Mouse (Mus musculus) fat pad, adult 2 months (tissue): ENCODE results near the gene Ksr2.

Source experiments
- DNase-seq: peaks from one replicate; pipeline ENCODE4 v3.0.0-alpha.2; 2011; ENCODE audit warnings: low read depth, low spot score; ENCODE audit errors: extremely low read depth

Gene Ksr2

DNA sequence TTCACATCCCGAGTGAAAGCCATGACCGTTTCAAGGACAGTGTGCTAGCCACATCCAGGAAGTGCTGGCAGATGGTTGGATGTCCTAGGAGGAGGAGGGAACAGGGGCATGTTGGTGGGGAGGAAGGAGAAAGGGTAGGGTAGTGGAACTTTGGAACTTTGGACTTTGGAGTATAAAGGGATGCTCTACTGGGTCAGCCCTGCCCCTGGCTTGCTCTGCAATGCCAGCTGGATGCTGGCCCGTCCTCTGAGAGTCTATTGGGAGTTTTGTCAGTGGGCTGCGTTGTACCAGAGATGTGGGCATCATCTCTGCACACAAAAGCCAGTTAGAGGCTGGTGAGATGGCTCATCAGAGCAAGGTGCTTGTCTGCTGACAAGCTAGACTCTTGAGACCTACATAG is 107.4 kb downstream of the Ksr2 start:
- DNase-seq: no peak

DNA sequence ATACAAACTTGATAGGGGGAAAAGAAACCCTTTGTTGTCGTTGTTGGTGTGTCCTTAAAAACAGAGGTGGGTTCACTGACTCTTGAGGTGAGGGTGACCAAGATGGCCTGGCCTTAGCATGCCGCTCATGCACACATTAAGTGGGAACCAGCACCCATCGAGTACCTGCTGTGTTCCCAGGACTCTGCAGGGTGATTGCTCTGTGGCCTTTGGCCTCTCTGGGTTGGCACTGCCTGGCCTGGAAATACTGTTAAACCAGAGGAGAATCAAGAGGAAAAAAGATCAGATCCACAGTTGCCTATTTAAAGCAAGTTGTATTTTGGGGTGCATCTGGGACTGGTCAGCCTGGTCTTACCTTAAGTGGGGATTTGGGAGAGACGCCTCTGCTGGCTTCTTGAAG is 107.9 kb downstream of the Ksr2 start:
- DNase-seq: no peak

DNA sequence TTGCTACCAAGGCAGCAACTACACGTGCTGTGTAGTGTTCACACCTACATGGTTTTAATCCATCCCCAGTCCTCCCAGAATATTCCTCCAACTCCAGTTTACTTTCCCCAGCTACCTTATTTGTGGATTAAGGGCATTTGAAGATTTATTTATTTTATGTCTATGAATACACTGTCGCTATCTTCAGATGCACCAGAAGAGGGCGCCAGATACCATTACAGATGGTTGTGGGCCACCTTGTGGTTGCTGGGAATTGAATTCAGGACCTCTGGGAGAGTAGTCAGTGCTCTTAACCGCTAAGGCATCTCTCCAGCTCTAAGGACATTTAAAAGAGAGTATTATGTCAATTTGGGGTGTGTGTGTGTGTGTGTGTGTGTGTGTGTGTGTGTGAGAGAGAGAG is 108.7 kb downstream of the Ksr2 start:
- no peak for DNase-seq

DNA sequence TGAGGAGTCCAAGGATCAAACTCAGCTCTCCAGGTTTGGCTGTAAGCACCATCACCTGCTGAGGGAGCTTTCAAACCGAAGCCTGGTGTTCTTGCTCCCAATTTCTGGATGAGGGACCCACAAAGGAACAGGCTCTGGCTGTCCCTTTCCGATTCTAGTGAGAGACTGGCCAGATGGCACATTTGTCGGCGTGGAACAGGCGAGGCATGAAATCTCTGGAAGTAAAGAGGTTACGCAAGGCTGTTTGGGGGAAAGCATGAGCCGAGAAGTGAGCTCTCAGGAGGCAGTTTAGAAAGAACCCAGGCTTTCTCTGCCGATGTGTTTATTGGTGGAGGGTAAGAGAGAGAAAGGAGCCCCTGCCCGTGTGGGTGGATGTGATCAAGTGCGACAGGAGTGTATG is 109.2 kb downstream of the Ksr2 start:
- DNase-seq: no peak

DNA sequence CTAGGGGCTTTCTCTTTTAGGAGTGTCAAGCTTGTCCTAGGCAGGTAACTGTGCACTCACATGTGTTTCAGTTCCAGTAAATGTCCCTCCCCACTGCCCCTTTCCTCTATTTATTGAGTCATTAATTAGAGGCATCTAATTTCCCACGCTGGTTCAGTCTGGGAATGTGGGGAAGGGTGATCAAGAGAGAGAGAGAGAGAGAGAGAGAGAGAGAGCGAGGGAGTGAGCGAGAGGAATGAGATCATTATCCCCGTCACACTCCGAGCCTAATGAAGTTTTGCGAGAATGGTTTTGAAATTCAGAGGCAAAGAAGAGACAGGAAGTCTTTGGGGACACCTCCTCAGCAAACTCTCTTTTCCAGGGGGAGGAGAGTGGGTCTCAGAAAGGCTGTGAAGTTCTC is 117.2 kb downstream of the Ksr2 start:
- DNase-seq: no peak

DNA sequence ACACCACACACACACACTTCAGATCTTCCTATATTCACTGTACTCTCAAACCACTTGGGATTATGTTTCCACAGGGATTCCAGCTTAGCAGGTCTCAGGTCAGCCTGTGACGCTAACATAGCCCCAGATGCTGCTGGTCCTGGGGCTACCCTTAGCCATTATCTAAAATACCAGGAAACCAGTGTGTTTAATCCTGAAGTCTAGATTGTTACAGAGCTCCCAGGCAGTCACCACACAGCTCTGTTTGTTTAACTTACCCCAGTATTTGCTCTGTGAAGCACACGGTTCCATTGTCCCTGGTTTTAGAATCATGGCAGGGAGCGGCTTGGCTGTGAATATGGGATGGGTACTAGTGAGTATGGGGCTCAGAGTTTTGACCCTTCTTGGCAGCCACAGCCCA is 125.4 kb downstream of the Ksr2 start:
- DNase-seq: no peak

DNA sequence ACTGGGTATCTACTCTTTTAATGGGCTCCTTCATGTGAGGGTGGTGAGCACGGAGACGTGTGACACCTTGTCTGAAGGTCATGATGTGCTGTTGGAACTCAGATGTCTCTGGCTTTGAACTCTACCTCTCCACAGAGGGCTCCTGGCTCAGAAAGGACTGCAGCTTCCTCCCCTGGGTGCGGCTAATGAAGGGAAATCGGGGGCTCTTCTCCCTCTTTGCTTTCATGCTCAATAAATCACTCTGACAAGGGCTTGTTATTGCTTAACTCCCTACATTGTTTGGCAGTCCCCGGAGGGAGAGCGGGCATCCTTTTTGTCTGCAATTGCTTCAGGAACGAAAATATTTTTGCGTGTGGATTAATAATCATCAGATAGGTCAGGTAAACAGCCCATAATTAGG is 127.9 kb downstream of the Ksr2 start:
- DNase-seq: no peak

DNA sequence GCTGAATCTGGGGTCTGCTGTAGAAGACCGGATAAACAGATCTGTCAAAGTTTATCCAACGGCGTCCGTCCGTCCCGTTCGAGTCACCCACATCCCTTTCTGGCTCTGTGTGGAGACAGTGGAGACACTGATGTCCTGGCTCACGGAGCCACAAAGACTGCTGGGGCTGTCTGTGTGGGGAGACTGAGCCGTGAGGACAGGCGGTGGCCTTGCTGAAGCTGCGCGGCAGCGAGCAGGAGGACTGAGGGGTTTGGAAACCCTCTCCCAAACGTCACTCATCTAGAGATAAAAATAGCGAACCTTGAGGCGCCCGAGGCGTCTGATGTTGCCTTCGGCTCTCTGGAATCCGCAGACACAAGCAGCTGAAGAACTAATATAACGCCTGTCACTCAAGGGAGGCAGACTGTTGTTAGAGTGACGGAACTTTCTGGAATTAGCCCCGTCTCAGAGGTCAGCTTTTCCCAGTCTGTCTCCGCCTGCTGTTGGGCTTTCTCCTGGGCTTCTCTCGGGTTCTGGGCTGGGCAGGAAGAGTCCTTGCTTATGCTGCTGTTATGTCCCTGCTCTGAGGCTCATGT is 133.0 kb downstream of the Ksr2 start:
- DNase-seq: no peak

DNA sequence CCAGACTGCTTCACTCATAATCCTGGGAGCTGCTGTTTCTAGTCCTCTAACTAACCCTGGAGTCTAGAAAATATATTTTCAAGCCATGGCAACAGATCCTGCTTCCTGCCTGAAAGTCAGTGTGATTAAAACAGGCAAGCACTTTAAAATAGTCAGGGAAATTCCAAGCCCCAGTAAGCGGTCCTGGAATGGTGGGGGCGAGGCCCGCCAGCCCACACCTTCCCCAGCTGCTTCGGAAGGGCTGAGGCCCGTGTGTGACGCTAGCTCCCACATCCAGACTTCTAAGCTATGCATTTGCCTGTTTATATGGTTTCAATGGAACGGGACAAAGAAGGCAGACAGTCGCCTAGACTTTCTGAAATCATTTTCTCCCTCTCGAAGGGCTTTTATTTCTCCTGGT is 137.2 kb downstream of the Ksr2 start:
- no peak for DNase-seq

DNA sequence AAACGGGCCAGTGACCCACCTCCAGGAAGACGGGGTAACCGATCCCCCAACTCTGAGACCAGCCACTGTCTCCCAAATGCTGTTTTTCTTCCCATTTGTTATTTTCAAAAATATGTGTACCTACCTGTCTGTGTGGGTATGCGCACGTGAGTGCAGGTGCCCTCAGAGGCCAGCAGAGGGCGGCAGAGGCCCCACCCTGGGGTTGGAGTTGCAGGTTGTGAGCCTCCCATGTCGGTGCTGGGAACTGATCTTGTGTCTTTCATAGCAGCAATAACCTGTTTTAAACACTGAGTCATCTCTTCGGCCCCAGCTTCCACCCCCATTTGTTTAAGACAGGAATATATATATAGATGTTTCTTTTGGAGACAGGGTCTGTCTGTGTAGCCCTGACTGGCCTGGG is 138.3 kb downstream of the Ksr2 start:
- DNase-seq: no peak

DNA sequence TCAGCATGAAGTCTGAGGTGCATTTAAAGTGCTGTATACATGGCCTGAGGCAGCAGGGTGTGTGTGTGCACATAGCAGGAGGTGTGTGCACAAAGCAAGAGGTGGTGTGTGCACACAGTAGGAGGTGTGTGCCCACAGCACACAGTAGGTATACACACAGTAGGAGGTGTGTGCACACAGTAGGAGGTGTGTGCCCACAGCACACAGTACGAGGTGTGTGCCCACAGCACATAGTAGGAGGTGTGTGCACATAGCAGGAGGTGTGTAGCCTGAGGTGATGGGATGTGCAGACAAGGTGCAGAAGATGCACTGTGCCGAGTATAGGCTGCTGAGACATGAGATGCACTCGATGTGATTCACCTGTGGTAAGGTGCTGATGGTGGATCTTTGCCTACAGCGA is 140.7 kb downstream of the Ksr2 start:
- no peak for DNase-seq

DNA sequence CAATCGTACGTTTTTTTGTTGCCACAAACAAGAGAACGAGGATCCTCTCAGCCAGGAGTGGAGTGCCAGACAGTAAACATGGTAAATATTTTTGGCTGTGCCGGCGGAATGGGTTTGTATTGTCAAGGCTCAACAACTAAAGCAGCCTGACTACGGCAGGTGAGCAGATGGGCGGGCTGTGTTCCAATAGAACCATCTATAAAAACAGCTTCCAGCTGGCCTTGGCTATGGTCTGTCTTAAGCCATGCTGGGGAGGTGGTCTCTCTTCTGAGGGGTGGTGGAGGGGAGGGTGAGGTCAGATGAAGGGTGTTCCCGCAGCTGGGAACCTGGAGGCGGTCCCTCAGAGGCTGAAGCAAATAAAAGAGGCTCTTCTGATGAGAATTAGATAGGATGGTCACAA is 142.8 kb downstream of the Ksr2 start:
- no peak for DNase-seq

DNA sequence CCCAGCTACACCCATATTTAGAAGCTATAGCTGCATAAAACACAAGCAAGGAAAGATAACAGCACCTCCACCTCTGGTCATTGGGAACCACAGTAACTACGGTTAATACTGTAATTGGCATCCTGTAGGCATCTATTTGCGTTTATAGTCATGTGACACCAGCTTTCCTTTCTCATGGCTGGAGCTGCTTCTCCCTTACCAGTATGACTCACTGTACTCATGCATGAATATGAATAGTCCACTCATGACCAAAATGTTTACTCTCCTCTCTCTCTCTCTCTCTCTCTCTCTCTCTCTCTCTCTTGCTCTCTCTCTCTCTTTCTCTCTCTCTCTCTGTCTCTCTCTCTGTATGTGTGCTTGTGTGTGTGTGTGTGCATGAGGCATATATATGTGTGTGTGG is 147.3 kb downstream of the Ksr2 start:
- no peak for DNase-seq

DNA sequence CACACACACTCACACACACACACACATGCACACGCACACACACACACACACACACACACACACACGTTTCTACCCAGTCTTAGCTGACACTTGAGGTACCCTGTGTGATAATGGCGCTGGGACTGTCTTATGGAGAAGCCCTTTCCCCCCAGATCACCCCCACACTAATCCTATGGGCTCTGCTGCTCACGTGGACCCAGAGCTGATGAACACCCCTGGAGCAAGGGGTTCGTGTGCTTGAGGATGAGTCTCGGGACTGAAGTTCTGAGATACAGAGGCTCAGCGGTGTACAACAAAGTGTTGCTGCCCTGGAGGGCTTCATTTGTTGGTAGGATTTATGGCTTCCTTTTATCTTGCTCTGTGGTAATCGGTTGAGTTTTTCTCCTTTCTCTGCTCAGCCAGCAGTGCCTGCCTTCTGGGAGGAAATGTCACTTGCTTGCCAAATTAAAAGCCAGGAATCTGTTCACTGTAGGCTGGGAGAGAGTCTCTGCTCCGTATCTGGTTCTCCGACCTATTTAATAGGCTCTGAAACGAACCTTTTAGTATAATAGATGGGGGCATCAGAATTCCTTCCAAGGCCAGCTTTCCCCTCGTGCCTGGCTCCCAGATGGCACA is 152.4 kb downstream of the Ksr2 start:
- no peak for DNase-seq

DNA sequence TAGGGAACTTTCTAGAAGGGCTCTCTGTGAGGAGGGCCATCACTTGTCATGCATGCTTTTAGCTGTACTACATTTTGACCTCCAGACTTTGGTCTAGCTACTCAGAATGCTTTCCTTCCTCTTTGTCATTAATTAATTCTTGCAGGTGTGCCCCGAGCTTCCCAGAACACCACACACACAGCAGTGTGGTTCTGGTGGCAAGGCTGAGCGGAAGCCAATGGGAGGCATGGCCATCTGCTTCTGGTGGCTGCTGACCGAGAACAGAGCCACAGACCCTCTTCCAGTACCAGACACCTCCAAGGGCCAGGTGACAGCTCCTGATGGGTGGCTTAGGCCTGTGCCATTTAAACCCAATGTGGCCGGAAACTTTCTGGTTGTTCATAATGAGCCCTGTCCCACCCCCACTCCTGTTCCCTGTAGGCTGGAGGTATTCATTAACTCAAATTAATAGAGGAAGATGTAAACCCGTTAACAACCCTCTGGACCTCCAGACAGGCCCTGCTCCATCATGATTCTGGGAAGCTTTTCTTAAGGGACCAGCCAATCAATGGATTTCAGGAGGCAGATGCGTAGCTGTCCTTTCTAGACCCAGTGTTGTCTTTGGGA is 155.5 kb downstream of the Ksr2 start:
- DNase-seq: no peak

DNA sequence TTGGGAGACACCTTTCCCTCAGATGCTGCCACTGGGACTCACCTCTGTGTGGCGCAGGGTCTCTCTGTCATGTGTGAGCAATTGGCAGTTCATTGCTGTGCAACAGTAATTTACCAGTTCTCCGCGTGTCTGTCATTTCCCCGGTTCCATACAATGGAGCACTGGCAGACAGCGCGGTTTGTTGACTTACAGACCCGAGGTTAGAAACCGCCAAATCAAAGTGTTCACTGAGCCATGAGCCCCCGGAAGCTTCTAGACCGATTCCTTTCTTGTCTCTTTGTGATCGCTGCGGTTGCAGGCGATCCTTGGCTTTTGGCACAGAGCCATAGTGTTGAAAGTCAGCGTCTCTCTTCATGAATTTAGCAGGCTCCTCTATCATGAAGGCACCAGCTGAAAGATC is 158.6 kb downstream of the Ksr2 start:
- no peak for DNase-seq

DNA sequence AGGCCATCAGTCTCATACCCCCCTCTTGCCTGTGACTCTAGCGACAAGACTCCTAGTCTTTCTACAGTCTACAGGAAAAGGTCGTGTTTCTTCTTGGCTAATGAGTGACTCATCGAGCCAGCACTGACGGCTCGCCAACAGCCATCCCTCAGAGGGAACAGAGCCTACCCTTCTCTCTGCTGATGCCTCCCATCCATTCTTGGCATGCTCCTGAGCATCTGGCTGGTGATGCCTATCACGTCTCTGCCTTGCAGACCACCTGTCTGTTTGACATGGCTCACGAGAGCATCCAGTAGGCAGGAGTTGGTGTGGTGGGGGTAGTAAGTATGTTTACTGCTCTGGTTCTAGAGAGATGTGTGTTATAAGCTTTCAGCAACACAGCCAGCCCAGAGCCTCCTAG is 161.1 kb downstream of the Ksr2 start:
- DNase-seq: no peak

DNA sequence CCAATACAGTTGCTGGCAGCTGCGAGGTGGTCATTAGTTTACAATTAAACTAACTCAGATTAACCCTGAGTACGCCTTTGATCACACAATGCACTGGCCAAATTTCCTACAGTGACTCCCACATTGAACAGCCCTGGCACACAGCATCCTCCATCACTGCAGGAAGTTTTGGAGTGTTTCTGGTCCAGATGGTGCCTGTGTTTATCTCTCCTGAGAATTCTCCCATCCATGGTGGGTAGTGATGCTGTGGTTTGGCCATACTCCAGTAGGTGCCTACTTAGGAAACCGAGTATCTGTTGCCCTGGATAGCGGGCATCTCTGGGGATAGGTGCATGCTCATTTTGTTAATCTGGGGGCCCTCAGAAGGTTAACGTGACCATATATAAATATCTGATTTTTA is 163.8 kb downstream of the Ksr2 start:
- no peak for DNase-seq

DNA sequence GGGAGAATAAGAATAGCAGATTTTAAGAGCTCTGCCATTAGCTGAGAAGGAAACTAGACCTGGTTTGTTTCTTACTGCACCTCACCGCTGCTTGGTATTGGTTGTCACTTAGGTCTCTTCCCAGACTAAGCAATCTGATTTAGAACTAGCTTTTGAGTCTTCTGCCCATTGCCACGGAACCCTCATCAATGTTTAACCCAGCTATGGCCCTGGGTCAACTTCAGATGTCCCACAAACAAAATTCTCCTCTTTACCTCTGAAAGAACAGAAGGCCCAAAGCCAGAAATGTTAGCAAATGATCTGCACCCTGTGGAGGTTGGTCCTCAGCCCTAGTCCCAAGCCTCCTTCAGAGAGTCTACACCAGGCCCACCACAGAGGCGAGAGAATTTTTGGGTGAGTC is 167.9 kb downstream of the Ksr2 start:
- DNase-seq: no peak

DNA sequence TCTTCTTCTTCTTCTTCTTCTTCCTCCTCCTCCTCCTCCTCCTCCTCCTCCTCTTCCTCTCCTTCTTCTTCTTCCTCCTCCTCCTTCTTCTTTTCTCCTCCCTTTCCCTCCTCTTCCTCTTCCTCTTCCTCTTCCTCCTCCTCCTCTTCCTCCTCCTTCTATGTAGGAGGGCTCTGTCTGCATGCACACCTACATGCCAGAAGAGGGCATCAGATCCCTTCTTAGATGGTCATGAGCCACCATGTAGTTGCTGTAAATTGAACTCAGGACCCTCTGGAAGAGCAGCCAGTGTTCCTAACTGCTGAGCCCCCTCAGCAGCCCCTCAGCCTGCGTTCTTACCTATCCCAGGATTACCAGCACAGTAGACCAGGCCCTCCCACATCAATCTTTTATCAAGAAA is 170.6 kb downstream of the Ksr2 start:
- no peak for DNase-seq

DNA sequence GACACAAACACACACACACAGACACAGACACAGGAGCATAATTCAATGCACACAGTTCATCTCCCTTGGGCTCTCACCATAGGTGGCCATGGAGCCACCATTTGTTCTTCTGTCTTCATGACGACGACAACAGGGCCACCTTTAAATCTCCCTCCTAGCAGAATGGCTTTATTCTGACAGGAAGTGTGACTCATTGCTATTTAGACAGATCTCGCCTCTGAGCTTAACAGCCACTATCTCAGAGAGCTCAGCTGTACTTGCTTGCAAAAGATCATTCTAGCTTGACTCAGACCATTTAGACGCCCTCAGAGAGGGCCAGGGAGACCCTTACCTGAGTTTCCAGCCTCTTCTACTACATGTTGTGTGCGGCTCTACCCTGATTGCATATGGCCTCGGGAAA is 175.5 kb downstream of the Ksr2 start:
- no peak for DNase-seq

DNA sequence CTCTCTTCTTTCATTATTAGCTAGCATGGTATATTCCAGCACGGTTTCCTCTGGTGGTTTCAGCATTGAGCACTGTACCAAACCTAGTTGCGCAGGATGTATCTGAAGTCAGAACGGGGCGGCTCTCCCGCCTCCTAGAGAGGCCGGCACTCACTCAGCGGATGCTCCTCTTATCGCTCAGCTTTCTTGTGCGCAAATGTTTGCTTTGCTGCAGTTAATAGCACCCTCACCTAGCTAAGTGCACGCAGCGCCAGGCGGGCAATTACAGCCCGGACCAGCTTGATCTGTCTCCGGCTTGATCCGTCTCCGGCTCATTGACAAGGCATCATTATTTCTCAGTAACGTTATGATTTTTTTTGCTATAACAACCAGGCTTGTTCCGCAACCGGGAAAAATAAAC is 179.5 kb downstream of the Ksr2 start:
- no peak for DNase-seq

DNA sequence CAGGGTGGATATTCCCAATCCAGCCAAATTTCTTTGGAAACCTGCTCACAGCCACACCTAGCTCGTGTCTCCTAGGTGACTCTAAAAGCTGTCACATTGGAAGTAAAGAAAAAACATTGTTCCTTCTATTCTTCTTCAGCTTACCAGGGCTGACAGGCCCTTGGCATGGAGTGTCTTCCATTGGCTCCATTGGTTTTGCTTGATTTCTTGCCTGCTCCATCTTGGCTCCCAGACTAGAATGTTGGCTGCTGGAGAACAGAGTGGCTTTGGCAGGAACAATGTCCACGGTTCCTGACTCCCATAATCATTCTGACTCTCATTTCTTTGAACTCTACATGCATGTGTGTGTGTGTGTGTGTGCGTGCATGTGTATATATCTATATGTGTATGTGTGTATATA is 183.0 kb downstream of the Ksr2 start:
- DNase-seq: no peak
